Mouse (Mus musculus) stomach, postnatal 0 days (tissue): Measurements from ENCODE around the gene Atxn2.

ENCODE experiments used
- CTCF ChIP-seq: IDR thresholded peaks from 2 replicates; pipeline ENCODE4 v1.5.1; 2016; ENCODE audit warnings: antibody characterized with exemption, low read depth, mild to moderate bottlenecking, moderate library complexity
- EP300 ChIP-seq: optimal IDR thresholded peaks from 2 replicates; pipeline ENCODE3; 2016; ENCODE audit warnings: antibody characterized with exemption

- TF ChIP-seq EP300 (no peak), CTCF (no peak)
Observed at GRCm38 (mm10) chr5:121841516-121841915, 130.4 kb downstream of the Atxn2 start.
